Mouse (Mus musculus) hindbrain, embryonic 14.5 days (tissue): ENCODE results near the gene Emp1. TPM values are rescaled to one million over a fixed set of nuclear protein-coding genes. Genes with fewer than 3 reads are reported as not detected.

ENCODE experiments used
- ATAC-seq: fragments of 200-750 bp; cut with Nextera tagmentation; 2 replicates; pipeline ENCODE4 v1.8.0; 2017; ENCODE audit warnings: moderate number of reproducible peaks, mild to moderate bottlenecking, moderate TSS enrichment, moderate library complexity; ENCODE audit not compliant: low FRiP score
- DNase-seq: peaks from one replicate; pipeline ENCODE4 v3.0.0-alpha.2; 2015; ENCODE audit warnings: low spot score
- H3K27ac ChIP-seq: fragments of 300-500 bp; sonication (generic); 2 replicates; pipeline ENCODE4 v1.5.1; 2014; ENCODE audit warnings: mild to moderate bottlenecking, moderate library complexity
- H3K27me3 ChIP-seq: fragments of 300-500 bp; sonication (generic); 2 replicates; pipeline ENCODE4 v1.6.1; 2014; ENCODE audit warnings: mild to moderate bottlenecking, low read length, mixed read lengths; ENCODE audit not compliant: control insufficient read depth, insufficient read depth
- H3K36me3 ChIP-seq: fragments of 300-500 bp; sonication (generic); replicated peaks from 2 replicates; pipeline ENCODE4 v1.6.1; 2014; ENCODE audit not compliant: control insufficient read depth, insufficient read depth
- H3K4me1 ChIP-seq: fragments of 300-500 bp; sonication (generic); replicated peaks from 2 replicates; pipeline ENCODE4 v1.6.1; 2014; ENCODE audit warnings: antibody characterized with exemption, low read length, mixed read lengths; ENCODE audit not compliant: control insufficient read depth, insufficient read depth
- H3K4me2 ChIP-seq: fragments of 300-500 bp; sonication (generic); replicated peaks from 2 replicates; pipeline ENCODE4 v1.6.1; 2014; ENCODE audit warnings: mild to moderate bottlenecking, moderate library complexity
- H3K4me3 ChIP-seq: fragments of 300-500 bp; sonication (generic); replicated peaks from 2 replicates; pipeline ENCODE4 v1.5.1; 2014; ENCODE audit warnings: mild to moderate bottlenecking, low read length
- H3K9ac ChIP-seq: fragments of 300-500 bp; sonication (generic); 2 replicates; pipeline ENCODE4 v1.6.1; 2014
- H3K9me3 ChIP-seq: fragments of 300-500 bp; sonication (generic); 2 replicates; pipeline ENCODE4 v1.6.1; 2016; ENCODE audit warnings: low read length; ENCODE audit not compliant: control insufficient read depth
- WGBS: fragments of 180-500 bp; shearing (Covaris S2); extraction: QIAGEN DNeasy Blood & Tissue Kit; methylation state at CpG from one replicate; pipeline ENCODE4 v1.1.7; 2014; 5-methylcytosine and 5-hydroxymethylcytosine counted together
- polyA plus RNA-seq: library from polyadenylated mRNA; unstranded; fragments of >200 nt; fragmentation: Nextera tagmentation; extraction: Ambion mirVana; gene quantifications from 2 replicates; pipeline ENCODE4 v1.2.1, GENCODE M21; 2014

Emp1 gene
- polyA plus RNA-seq, 1 experiment from 2014 or later: 4.9 TPM

DNA sequence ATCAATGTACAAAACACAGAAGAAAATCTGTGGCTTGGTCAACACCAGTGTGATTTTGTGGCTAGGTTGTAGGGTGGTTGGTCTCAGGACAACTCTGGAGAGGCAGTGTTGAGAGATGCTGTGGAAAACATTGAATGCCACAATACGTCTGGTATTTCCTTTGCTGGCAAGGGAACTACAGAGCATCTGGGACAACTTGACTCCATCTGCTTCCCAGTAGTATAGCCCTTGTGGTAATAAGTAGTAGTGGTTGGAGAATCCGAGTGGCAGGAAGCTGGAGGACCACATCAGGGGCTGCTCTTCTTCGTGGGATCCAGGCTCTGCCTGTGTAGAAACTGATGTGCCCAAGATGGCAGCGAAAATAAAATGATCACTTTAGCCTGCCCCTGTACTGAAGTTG, 30.4 kb upstream of the Emp1 start:
- Histone ChIP-seq H3K36me3 (no peaks in the 10 kb centered on the region), H3K4me3 (no peak overlapping the region), H3K27me3 (no peaks in the 10 kb centered on the region), H3K27ac (no peak overlapping the region), H3K4me1 (peaks cover 13% of the 10 kb centered on the region; the same call in 1 of the 2 replicates), H3K9me3 (no peaks in the 10 kb centered on the region), H3K4me2 (no peak overlapping the region), H3K9ac (no peak overlapping the region)
- ATAC-seq (no peak), DNase-seq (no peak)
- WGBS: 82% methylated on average over 4 of the region's 4 CpGs

GRCm38 (mm10) chr6:135332737-135333281, 29.5 kb upstream of the Emp1 start:
- Histone ChIP-seq H3K36me3 (no peaks in the 10 kb centered on the region), H3K4me3 (no peak overlapping the region), H3K27me3 (no peaks in the 10 kb centered on the region), H3K4me1 (peaks cover 13% of the 10 kb centered on the region; the same call in 1 of the 2 replicates), H3K4me2 (peak overlapping the region; percentile 6; the same call in 1 of the 2 replicates), H3K9ac (peak overlapping the region; percentile 4; the same call in 1 of the 2 replicates), H3K27ac (peak overlapping the region; percentile 33; the same call in 1 of the 2 replicates), H3K9me3 (no peaks in the 10 kb centered on the region)
- DNase-seq (peak; percentile 63), ATAC-seq (peak; percentile 72)
- WGBS: 8% methylated on average over 10 of the region's 10 CpGs

GRCm38 (mm10) chr6:135333994-135334651, 28.2 kb upstream of the Emp1 start:
- 67% methylated on average over 5 of the region's 5 CpGs for WGBS
- Histone ChIP-seq H3K27me3 (no peaks in the 10 kb centered on the region), H3K4me1 (peaks cover 13% of the 10 kb centered on the region; the same call in 1 of the 2 replicates), H3K36me3 (no peaks in the 10 kb centered on the region), H3K9me3 (no peaks in the 10 kb centered on the region), H3K4me3 (no peak overlapping the region), H3K4me2 (no peak overlapping the region), H3K27ac (peak overlapping the region; percentile 39; the same call in 1 of the 2 replicates), H3K9ac (no peak overlapping the region)
- ATAC-seq (no peak), DNase-seq (no peak)

GRCm38 (mm10) chr6:135336376-135336775, 26.0 kb upstream of the Emp1 start:
- WGBS: 93% methylated on average over 8 of the region's 8 CpGs
- Histone ChIP-seq H3K27me3 (no peaks in the 10 kb centered on the region), H3K9me3 (no peaks in the 10 kb centered on the region), H3K4me3 (no peak overlapping the region), H3K27ac (no peak overlapping the region), H3K36me3 (no peaks in the 10 kb centered on the region), H3K4me1 (peaks cover 13% of the 10 kb centered on the region; the same call in 1 of the 2 replicates), H3K9ac (no peak overlapping the region), H3K4me2 (no peak overlapping the region)
- ATAC-seq (no peak), DNase-seq (no peak)

GRCm38 (mm10) chr6:135340355-135341075, 21.8 kb upstream of the Emp1 start:
- Histone ChIP-seq H3K4me3 (no peak overlapping the region), H3K9me3 (no peaks in the 10 kb centered on the region), H3K27me3 (no peaks in the 10 kb centered on the region), H3K4me1 (no peaks in the 10 kb centered on the region), H3K27ac (peak overlapping the region; percentile 11; the same call in 1 of the 2 replicates), H3K9ac (no peak overlapping the region), H3K4me2 (no peak overlapping the region), H3K36me3 (no peaks in the 10 kb centered on the region)
- WGBS: 67% methylated on average over 9 of the region's 9 CpGs
- DNase-seq (no peak), ATAC-seq (no peak)

DNA sequence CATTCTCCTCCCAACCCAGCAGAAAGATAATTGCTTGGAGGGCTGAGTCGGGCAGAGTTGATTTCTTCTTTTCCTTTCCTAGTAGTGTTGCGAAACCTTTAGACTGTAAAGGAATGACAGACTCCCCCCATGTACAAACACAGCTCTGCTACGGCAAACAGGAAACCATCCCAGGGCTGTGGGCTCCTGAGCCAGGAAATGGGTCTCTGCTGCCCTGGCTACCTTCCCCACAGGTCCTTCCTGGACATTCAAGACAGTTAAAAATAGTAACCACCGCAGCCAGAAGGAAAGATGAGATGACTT, 21.3 kb upstream of the Emp1 start:
- H3K4me1 ChIP-seq: no peaks in the 10 kb centered on the region
- no peaks in the 10 kb centered on the region for H3K36me3 ChIP-seq
- no peak for ATAC-seq
- no peak overlapping the region for H3K4me3 ChIP-seq
- no peaks in the 10 kb centered on the region for H3K27me3 ChIP-seq
- H3K4me2 ChIP-seq: no peak overlapping the region
- no peak overlapping the region for H3K9ac ChIP-seq
- DNase-seq: no peak
- WGBS: 77% methylated on average over 4 of the region's 4 CpGs
- no peak overlapping the region for H3K27ac ChIP-seq
- H3K9me3 ChIP-seq: no peaks in the 10 kb centered on the region

DNA sequence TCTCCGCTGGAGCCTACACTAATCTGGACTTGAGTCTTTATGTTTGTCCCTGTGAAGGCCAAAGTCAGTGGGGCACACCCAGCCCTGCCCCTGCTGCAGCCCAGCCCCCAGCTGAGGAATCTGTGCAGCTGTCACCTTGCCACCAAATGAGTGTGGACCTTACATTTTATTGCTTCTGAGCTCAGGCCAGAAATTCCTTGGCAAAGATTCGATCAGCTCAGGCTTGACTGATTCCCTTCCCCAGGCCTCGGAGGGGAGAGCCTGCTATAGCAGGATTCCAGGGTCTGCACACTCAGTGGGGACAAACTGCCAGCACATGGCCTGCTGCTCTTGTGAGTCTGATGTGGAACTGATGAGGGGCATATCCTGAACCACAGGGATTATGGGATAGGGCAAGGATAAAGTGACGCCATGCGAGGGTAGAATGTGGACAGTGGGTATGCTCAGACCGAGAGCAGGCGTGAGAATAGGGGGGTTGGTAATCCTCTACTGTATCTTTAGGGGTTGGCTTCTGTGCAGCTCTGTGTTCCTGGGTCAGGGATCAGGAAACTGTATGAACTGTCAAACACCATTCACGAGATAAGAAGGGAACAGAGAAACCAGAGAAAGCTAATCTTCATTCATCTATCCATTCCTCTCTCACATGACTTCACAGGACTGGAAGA, 10.6 kb upstream of the Emp1 start:
- WGBS: 72% methylated on average over 8 of the region's 8 CpGs
- Histone ChIP-seq H3K27ac (no peak overlapping the region), H3K9me3 (no peaks in the 10 kb centered on the region), H3K9ac (no peak overlapping the region), H3K36me3 (no peaks in the 10 kb centered on the region), H3K4me2 (no peak overlapping the region), H3K4me3 (no peak overlapping the region), H3K4me1 (no peaks in the 10 kb centered on the region), H3K27me3 (no peaks in the 10 kb centered on the region)
- ATAC-seq: peak; percentile 60; the same call in 1 of the 2 replicates
- DNase-seq: no peak

DNA sequence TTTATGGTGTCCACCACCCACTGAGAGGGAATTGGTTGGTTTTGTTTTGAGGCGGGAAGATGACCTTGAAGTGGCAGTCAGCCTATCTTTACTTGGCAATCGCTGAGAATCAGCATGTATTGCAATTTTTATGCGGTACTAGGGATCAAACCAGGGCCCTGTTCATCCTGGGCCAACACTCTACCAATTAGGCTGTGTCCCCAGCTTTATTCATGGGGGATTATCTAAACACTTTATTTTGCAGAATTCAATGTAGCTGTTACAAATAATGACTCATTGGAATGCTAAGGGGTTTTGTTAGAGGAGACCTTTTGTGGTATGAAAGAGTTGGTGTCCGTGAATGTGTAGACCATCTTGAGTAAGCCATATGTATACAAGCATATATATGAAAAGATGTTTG, 9.8 kb upstream of the Emp1 start:
- WGBS: 65% methylated on average over 4 of the region's 4 CpGs
- Histone ChIP-seq H3K36me3 (no peaks in the 10 kb centered on the region), H3K27ac (no peak overlapping the region), H3K4me3 (no peak overlapping the region), H3K9ac (no peak overlapping the region), H3K4me2 (no peak overlapping the region), H3K4me1 (no peaks in the 10 kb centered on the region), H3K27me3 (no peaks in the 10 kb centered on the region), H3K9me3 (no peaks in the 10 kb centered on the region)
- ATAC-seq (no peak), DNase-seq (no peak)

- H3K9me3 ChIP-seq: no peaks in the 10 kb centered on the region
- WGBS: 92% methylated on average over 4 of the region's 4 CpGs
- no peak overlapping the region for H3K4me3 ChIP-seq
- ATAC-seq (no peak), DNase-seq (no peak)
- H3K4me2 ChIP-seq: no peak overlapping the region
- no peak overlapping the region for H3K9ac ChIP-seq
- no peaks in the 10 kb centered on the region for H3K27me3 ChIP-seq
- no peaks in the 10 kb centered on the region for H3K4me1 ChIP-seq
- no peaks in the 10 kb centered on the region for H3K36me3 ChIP-seq
- H3K27ac ChIP-seq: no peak overlapping the region
Measured at GRCm38 (mm10) chr6:135354953-135355352, 7.4 kb upstream of the Emp1 start.
